Mouse (Mus musculus) liver (tissue): ENCODE measurements around the gene Phkg2.
"Not testable (repeated sequence)": the region's sequence is repeated elsewhere in the genome, so short reads cannot be mapped to it uniquely, and the experiment has no call there.

Experiments
- DNase-seq: peaks from one replicate; pipeline ENCODE4 v3.0.0-alpha.2; 2020; ENCODE audit warnings: mixed read lengths

The Phkg2 gene

GRCm38 (mm10) chr7:127604256-127604655 is 31.1 kb downstream of the Phkg2 start:
- DNase-seq: no peak

- no peak for DNase-seq
Observed at GRCm38 (mm10) chr7:127607150-127607549, 34.0 kb downstream of the Phkg2 start.

GRCm38 (mm10) chr7:127611011-127611410 is 37.9 kb downstream of the Phkg2 start:
- DNase-seq: no peak

DNA sequence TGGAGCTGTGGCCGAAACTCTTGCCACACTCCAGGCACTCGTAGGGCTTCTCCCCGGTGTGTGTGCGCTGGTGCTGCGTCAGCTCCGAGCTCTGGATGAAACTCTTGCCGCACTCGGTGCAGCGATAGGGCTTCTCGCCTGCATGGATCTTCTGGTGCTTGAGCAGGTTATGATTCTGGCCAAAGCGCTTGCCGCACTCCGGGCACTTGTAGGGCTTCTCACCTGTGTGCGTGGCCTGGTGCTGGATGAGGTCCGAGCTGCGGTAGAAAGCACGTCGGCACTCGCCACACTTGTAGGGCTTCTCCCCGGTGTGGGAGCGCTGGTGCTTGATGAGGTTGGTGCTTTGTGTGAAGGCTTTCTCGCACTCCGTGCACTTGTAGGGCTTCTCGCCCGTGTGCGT is 38.4 kb downstream of the Phkg2 start:
- DNase-seq: no peak

GRCm38 (mm10) chr7:127613501-127613900 is 40.4 kb downstream of the Phkg2 start:
- DNase-seq: no peak

GRCm38 (mm10) chr7:127614091-127614490 is 41.0 kb downstream of the Phkg2 start:
- no peak for DNase-seq

DNA sequence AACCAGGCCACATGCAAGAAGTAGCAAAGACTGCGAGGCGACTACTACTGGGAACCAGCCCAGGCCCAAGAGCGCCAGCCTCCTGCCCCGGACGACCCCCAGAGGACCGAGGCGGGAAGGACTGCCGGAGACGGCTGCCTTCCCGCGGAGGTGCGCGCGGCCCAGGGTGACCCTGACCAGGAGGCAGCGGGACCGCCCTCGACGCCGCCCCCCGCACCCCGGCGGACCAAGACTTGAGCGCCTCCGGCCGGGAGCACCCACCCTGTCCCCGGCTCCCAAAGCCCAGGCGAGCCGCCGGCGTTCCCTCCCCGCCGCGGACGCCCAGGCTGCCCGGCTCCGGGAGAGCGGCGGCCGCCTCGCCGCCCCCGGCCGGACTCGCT is 41.4 kb downstream of the Phkg2 start:
- DNase-seq: peak; percentile 69

GRCm38 (mm10) chr7:127614891-127615843 is 42.0 kb downstream of the Phkg2 start, which contains the start of gene Zfp629:
TSS of gene Zfp629 (minus strand) at chr7:127615797.
- DNase-seq: peak; percentile 62

DNA sequence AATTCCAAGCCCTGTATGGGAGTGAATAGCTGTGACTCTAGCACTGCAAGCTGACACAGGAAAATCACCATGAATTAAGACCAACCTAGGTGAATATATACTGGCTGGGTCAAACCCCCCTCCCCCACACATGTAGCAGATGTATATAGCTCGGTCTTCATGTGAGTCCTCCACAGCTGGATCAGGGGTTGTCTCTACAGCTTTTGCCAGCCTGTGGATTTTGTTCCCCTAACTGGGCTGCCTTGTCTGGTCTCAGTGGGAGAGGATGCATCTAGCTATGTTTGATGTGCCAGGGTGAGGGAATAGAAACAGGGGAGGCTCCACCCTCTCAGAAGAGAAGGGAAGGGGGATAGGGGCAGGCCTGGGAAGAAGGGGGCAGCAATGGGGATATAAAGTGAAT is 43.2 kb downstream of the Phkg2 start:
- no peak for DNase-seq

GRCm38 (mm10) chr7:127616881-127617280 is 43.7 kb downstream of the Phkg2 start:
- DNase-seq: no peak

GRCm38 (mm10) chr7:127617962-127618361 is 44.8 kb downstream of the Phkg2 start:
- DNase-seq: no peak

- not testable (repeated sequence) for DNase-seq
Observed at GRCm38 (mm10) chr7:127618402-127618801, 45.3 kb downstream of the Phkg2 start.

DNA sequence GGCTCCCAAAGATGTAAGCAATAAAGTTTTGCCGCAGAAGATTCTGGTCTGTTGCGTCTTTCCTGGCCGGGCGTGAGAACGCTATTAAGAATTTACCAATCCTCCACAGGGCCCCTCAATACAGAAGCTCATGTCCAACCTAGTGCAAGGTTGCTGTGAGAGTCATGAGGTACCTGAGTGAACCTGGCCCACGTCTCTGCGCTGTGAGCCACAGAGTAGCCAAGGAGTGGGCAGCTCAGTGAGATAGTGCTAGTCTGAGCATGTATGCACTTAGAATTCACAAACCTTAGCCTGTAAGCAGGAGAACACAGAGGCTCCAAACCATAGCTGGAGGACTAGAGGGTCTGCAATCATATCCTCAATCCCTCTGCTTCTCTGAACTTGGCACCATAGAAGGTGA is 52.9 kb downstream of the Phkg2 start:
- no peak for DNase-seq

- DNase-seq: peak; percentile 81
Observed at GRCm38 (mm10) chr7:127626471-127626870, 53.3 kb downstream of the Phkg2 start.

DNA sequence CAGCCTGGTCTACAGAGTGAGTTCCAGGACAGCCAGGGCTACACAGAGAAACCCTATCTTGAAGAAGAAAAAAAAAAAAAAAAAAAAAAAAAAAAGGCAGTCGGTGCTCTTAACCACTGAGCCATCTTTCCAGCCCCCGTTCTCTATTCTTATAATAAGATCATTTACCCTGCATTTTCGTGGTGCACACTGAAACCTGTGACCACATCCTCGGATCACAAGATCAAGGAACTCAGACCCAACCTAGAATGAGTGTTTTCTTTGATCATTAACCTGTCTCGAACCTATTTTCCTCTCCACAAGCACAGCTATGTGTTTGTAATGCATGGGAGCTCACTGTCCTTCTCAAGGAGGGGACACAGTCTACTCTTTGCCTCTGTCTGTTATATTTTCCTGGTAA is 55.5 kb downstream of the Phkg2 start:
- DNase-seq: no peak

DNA sequence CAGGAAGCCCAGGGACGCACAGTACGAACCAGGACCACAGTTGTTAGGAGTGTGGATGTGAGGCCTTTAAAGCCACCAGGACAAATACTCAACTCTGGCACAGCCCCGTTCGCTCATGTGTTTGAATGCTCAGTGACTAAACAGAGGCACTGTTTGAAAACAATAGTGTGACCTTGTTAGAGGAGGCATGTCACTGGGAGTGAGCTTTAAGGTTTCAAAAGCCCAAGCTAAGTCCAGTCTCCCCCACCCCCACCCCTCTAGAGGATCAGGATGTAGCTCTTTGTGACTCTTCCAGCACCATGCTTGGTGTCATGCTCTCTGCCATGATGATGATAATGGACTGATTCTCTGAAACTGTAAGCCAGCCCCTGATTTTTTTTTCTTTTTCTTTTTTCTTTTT is 58.3 kb downstream of the Phkg2 start:
- no peak for DNase-seq
